Mouse (Mus musculus) spleen, adult 18-20 months (tissue): ENCODE data around the gene Pcdh20.

Experiments
- DNase-seq, 2 experiments: peaks; one replicate each; pipeline ENCODE4 v3.0.0; 2022; ENCODE audit warnings: mixed read lengths in 2 of 2

Pcdh20 gene

GRCm38 (mm10) chr14:88470495-88471434 is at the start of gene Pcdh20:
Pcdh20 (minus strand) TSS chr14:88471396.
- no peak for DNase-seq

GRCm38 (mm10) chr14:88479909-88480308 is 8.7 kb upstream of the Pcdh20 start:
- DNase-seq: no peak

GRCm38 (mm10) chr14:88469956-88470355 is 1.2 kb downstream of the Pcdh20 start:
- no peak for DNase-seq

GRCm38 (mm10) chr14:88469361-88469760 is 1.8 kb downstream of the Pcdh20 start:
- DNase-seq: no peak

- no peak for DNase-seq
Measured at GRCm38 (mm10) chr14:88466416-88466815, 4.8 kb downstream of the Pcdh20 start.

- no peak for DNase-seq
Measured at GRCm38 (mm10) chr14:88464356-88464755, 6.8 kb downstream of the Pcdh20 start.

- no peak for DNase-seq
Measured at GRCm38 (mm10) chr14:88463357-88463756, 7.8 kb downstream of the Pcdh20 start.

- no peak for DNase-seq
Measured at GRCm38 (mm10) chr14:88462944-88463343, 8.3 kb downstream of the Pcdh20 start.

- DNase-seq: no peak
Measured at GRCm38 (mm10) chr14:88460705-88461104, 10.5 kb downstream of the Pcdh20 start.

GRCm38 (mm10) chr14:88443304-88443703 is 27.9 kb downstream of the Pcdh20 start:
- no peak for DNase-seq

- DNase-seq: no peak
Measured at GRCm38 (mm10) chr14:88429393-88429792, 41.8 kb downstream of the Pcdh20 start.

GRCm38 (mm10) chr14:88427370-88427769 is 43.8 kb downstream of the Pcdh20 start:
- DNase-seq: no peak
